Mouse (Mus musculus): ENCODE measurements around the gene Tnfaip1.
"Not testable (repeated sequence)": the region's sequence is repeated elsewhere in the genome, so short reads cannot be mapped to it uniquely, and the experiment has no call there.

Tnfaip1 gene

GRCm38 (mm10) chr11:78536080-78536689 is at the start of gene Tnfaip1, which contains the start of gene Ift20:
Gene Tnfaip1 (minus strand): TSS chr11:78536332.
Gene Ift20 (plus strand): TSS chr11:78536361.
- DNase-seq: peak; percentile 97 to 99

GRCm38 (mm10) chr11:78582848-78583247 is 46.7 kb upstream of the Tnfaip1 start:
- no peak for DNase-seq

- no peak for DNase-seq
Measured at GRCm38 (mm10) chr11:78574975-78575374, 38.8 kb upstream of the Tnfaip1 start.

DNA sequence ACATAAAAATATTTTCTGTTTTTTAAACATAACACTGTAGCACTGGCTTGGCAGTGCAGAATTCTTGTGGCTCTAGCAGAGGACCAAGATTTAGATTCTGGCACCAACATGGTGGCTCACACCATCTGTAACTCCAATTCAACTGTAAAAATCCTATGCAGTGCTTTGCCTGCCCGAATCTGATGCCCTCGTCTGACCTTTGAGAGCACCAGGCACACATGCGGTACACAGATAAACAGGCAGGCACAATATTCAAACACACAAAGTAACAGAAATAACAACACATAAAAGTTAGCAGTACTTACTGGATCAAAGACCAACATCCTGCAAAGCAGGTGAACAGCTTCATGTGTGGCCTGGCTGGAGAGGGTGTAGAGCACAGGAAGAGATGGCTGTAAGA is 38.4 kb upstream of the Tnfaip1 start:
- no peak for DNase-seq

GRCm38 (mm10) chr11:78574031-78574430 is 37.9 kb upstream of the Tnfaip1 start:
- not testable (repeated sequence) for DNase-seq

DNA sequence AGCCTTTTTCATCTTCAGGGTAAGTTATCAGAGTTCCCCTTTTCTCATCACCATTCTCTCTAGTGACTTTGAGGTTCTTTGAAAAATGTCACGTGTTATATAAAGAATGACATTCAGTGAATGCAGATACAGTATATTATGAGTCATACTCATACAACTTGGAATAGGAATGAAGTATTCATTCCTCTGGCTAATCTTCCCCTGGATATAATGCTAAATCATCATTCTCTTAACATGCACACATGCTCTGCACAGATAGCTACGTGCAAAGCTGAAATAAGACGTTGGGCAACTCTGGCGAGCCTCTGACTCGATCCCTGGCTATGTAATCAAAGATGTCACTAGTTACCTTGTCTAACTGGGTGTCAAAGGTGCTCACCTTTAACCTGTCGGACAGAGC is 35.7 kb upstream of the Tnfaip1 start:
- no peak for DNase-seq

GRCm38 (mm10) chr11:78571441-78571840 is 35.3 kb upstream of the Tnfaip1 start:
- DNase-seq: no peak

DNA sequence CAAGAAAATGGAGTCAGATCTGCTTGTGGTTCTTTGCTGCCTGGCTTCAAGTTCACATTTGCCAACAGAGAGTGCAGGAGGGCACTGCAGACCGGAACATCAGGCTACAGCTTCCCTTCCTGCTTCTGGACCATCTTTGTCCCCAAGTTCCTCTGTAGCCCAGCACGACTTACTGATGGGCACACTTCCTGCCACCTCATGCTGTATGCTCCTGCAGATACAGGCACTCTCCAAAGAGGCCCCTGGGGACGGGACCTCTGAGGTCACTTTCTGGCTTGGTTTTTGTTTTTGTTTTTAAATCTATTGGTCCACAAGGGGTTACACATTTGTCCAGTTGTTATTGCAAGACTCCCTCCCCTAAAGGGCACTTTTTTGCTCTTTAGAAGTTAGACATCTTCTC is 33.7 kb upstream of the Tnfaip1 start:
- no peak for DNase-seq

GRCm38 (mm10) chr11:78568827-78569226 is 32.7 kb upstream of the Tnfaip1 start:
- DNase-seq: no peak

DNA sequence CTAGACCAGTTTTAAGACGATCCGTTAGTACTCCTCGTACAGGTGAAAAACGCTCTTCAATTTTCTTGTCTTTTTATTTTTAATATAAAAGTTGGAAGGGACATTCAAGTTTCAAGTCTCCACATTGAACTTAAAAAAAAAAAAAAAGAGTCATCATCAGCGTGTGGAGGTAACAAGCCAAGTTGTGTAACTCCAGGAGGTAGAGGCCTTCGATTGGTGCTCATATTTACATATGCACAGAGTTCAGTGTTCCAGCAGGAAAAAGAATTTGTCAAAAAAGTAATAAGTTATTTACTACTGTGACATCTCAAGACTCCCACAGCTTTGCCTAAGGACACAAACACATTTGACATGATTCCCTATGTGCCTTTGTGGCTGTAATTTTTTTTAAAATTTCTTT is 31.5 kb upstream of the Tnfaip1 start:
- no peak for DNase-seq

DNA sequence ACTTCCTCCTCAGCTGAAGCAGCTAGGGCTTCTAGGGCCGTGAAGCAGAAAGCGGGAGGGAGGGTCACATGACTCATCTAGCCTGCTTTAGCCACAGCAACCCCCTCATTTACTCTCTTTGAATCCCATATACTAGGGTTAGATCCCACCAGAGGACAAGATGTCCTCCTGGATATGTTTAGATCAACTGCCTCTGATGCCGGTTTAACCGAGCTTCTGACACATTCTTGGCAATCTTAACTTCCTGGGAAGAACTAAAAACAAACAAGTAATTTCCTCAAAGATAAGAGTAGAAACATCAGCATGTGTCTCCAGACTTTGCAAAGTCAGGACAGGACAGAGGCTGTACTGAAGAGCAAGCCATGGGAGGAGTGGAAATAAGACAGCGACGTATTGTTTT is 30.6 kb upstream of the Tnfaip1 start:
- DNase-seq: no peak

GRCm38 (mm10) chr11:78560447-78560846 is 24.3 kb upstream of the Tnfaip1 start:
- DNase-seq: peak in 1 of 2 experiments; percentile 28

DNA sequence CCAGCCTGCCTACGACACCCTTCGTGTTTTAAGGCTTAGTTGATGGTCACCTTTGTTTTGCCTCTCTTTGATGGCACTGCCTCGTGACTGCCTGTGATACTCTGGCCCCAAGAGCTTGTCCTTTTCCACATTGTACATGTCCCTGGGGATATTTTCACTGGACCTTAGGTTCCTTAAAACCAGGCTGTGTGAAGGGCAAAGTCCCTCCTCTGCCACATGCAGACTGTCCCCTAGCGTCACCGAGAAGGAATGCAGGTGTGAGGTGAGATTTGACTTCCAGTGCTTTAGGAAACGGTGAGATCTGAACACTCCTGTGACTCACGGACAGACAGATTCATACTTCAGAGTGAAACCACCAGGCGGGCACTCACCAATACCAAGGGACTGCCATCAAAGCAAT is 21.1 kb upstream of the Tnfaip1 start:
- DNase-seq: no peak

DNA sequence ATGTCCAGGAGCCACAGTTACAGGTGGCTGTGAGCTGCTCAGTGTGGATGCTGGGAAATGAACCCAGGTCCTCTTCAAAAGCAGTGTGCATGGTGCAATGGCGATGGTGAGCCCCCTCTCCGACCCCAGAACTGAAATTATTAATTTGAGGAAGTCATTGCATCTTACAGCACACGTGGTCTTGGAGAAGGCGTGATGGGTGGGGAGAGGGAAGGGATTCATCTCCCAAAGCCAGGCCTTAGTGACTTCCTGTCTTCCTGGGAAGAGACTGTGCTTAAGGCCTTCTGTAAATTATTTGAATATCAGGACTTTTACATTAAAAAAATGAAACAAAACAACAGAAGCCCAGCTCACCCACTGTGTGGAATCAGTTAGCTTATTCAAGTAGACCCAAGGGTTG is 19.9 kb upstream of the Tnfaip1 start:
- no peak for DNase-seq

GRCm38 (mm10) chr11:78555623-78556022 is 19.5 kb upstream of the Tnfaip1 start:
- DNase-seq: no peak

DNA sequence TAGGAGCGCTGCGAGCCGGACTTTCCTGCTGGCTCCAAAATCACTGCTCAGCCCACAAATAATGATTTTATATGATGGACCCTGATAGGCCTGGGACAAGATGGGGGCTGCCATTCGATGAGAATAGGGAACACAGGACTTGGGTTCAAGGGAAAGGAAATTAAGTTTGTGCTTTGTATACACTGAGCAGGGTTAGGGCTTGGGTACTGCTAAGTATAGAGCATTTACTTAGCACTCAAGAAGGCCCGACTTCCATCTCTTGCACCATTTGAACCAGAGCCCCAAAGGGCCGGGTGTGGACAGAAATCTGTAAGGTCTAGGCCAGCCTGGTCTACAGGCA is 14.9 kb upstream of the Tnfaip1 start:
- DNase-seq: no peak

DNA sequence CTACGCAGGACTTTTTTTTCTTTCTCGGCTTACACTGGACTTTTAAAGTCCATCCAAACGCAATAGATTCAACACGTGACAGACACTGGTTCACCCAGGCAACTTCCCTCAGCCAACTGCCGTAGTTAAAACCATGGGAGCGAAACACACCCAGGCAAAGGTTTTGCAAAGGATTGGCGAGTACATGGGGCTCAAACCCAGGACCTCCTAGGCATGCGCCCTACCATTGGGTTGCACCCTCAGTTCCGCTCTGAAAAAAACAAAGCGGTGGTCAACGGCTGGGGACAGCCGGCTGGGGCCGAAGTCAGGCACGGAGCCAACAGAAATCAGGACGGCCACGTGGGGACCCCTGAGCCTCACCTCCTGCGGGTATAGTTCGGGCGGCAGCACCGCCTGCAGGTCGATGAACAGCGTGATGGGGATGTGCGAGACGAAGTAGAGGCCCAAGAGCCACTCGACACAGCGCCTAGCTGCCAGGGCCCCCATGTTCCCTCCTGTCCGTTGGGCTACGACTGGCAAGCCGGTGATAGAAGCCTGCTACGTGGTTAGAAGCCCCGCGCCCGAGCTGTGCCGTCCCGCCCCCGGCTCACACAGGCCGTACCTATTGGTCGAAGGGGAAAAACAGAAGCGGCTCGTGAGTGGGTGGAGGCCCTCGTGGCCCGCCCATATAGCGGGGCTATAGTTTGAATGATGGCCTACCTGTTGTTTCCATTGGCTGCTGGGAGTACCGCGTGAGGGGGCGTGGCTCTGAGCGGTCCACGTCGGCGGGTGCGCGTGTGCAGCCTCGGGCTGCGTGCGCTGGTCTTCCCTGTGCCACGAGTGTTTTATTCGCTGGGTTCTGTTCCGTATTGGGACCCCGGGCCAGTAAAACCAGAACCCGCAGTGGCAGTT is 14.3 kb upstream of the Tnfaip1 start, which contains the start of gene Tmem97:
TSS of gene Tmem97 (minus strand) at position 610 of the 891 bp plus-strand sequence.
- DNase-seq: peak; percentile 94 to 96

- no peak for DNase-seq
Measured at GRCm38 (mm10) chr11:78549491-78549987, 13.4 kb upstream of the Tnfaip1 start.

GRCm38 (mm10) chr11:78547718-78548460 is 11.8 kb upstream of the Tnfaip1 start:
- DNase-seq: no peak

DNA sequence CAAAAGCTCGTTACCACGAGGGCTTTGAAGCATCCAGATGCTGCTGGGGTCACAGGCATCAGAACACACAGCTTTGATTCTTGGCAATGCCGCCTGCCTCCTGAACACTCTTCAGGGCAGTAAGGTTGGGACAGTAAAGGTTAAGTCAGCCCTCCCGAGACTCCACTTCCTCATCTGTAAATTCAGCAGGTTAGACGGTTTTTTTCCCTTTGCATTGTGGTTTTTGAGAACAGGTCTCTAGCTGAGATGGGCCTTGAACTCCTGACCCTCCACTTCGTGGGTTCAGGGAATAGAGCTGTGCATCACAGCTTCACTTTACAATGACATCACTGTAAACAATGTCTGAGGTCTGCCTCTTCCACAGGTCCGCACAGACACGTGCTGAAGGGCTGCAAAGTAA is 9.0 kb upstream of the Tnfaip1 start:
- DNase-seq: no peak

- no peak for DNase-seq
Measured at GRCm38 (mm10) chr11:78544449-78545111, 8.4 kb upstream of the Tnfaip1 start.

GRCm38 (mm10) chr11:78540358-78540757 is 4.2 kb upstream of the Tnfaip1 start:
- no peak for DNase-seq

DNA sequence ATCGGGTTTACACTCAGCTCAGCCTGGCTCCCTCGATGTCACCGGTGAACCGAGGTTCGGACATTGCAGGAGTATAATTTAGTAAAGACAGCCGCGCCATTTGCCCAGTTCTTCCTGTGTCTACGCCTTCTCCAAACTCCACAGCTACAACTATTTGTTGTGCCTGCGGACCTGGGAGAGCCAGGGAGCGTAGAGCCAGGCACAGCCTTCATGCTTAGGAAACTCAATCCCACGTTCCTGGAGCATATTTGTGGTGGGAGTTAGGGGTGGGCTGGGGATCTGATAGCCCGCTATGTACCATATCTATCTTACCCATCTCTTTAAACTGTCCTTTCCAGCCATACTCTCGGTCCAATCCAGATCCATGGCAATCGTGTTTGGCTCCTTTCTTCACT is 555 bp upstream of the Tnfaip1 start:
- DNase-seq: no peak

Measured in thymus, adult 18-20 months (tissue).